Mouse (Mus musculus): ENCODE results near the gene Fam78a.

- no peak for TF ChIP-seq CTCF (IDR thresholded peaks at IDR 0.05; ENCODE audit: borderline replicate concordance, control insufficient read depth, extremely low read depth, insufficient read depth, low read length, poor library complexity)
- no peak for TF ChIP-seq POLR2A (IDR thresholded peaks at IDR 0.05; ENCODE audit: control insufficient read depth, extremely low read depth, insufficient read depth, low read length, poor library complexity)
These were observed 20.7 kb upstream of the Fam78a start for GRCm38 (mm10) chr2:32105117-32105913.
